Mouse (Mus musculus) kidney, adult 18-20 months (tissue): ENCODE measurements around the gene Rfwd3.
"Not testable (repeated sequence)": the region's sequence is repeated elsewhere in the genome, so short reads cannot be mapped to it uniquely, and the experiment has no call there.

ENCODE experiments used
- DNase-seq: peaks from one replicate; pipeline ENCODE4 v3.0.0; 2021

Gene Rfwd3

GRCm38 (mm10) chr8:111299821-111300568, at the start of gene Rfwd3:
Rfwd3 (minus strand) TSS chr8:111300222.
- DNase-seq, result peak; percentile 95

GRCm38 (mm10) chr8:111343225-111343624, 43.2 kb upstream of the Rfwd3 start:
- peak; percentile 86 for DNase-seq

DNA sequence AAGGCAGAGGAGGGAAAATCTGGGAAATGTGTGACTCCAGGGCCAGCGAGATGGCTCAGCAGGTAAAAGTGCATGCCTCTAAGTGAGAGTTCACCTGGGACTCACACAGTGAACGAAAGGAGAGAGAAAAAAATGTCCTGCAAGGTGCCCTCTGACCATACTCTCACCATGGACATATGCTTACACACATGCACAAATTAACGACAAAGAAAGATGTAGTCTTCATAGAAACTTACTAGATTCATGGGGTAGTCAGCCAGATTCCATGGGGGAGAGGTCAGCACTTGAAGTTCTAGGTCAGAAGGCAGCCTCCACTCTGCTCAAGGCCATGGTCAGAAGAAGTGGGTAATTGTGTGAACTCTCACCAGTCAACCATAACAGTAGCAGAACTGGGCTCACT, 40.2 kb upstream of the Rfwd3 start:
- DNase-seq, result no peak

- no peak for DNase-seq
Measured at GRCm38 (mm10) chr8:111338370-111339208, 38.6 kb upstream of the Rfwd3 start.

DNA sequence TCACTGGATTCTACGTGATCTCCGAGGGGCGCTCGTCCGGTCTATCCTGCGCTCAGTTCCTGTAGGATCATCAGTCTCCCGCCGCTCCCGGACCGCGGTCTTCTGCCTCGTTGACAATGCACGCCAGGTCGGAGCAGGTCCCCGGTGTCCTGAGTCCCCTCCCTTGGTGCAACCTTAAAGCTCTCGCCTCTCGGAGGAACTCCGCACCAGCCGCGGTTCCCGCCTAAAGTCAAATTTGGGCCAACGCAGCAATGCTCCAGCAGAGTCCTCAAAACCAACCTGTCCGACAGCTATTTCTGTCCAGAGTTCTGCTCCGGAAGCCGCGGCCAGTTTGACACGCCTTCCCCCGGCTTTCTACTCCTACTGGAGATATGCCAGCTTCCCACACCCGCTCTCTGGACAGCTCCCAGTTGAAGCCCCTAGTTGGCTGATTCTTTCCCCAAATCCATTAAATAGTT, 37.9 kb upstream of the Rfwd3 start, which contains the start of gene Mlkl:
Gene Mlkl, minus strand, starts transcription at position 288 of the 458 bp plus-strand sequence.
- peak; percentile 58 for DNase-seq

- peak; percentile 11 for DNase-seq
Measured at GRCm38 (mm10) chr8:111337311-111337889, 37.4 kb upstream of the Rfwd3 start.

- DNase-seq, result no peak
Measured at GRCm38 (mm10) chr8:111336692-111337091, 36.7 kb upstream of the Rfwd3 start.

DNA sequence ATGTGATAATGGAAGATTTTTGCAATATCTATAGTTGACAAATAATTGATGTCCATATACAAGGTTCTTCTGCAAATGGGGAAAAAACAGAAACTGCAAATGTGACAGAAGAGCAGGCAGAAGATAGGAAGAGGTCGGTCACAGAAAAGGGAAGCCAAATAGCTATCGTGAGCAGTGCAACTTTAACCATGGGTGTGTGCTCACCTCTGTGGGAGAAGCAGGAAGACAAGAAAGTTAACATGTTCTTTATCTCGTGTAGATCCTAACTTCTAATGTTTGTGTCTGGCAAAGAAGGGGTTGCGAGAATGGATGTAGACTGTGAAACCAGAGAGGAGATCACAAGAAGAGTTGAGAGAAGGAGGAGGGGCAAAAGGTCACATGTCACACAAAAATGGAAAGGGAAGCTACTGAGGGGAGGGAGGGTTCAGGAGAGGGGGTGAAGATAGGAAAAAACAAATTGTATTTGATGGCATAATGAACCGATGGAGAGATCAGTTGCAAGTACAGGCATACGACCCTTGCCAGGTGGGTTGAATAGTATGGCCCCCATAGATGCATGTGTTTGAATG, 25.3 kb upstream of the Rfwd3 start:
- no peak for DNase-seq

GRCm38 (mm10) chr8:111314729-111315128, 14.7 kb upstream of the Rfwd3 start:
- no peak for DNase-seq

GRCm38 (mm10) chr8:111313961-111314360, 13.9 kb upstream of the Rfwd3 start:
- not testable (repeated sequence) for DNase-seq

DNA sequence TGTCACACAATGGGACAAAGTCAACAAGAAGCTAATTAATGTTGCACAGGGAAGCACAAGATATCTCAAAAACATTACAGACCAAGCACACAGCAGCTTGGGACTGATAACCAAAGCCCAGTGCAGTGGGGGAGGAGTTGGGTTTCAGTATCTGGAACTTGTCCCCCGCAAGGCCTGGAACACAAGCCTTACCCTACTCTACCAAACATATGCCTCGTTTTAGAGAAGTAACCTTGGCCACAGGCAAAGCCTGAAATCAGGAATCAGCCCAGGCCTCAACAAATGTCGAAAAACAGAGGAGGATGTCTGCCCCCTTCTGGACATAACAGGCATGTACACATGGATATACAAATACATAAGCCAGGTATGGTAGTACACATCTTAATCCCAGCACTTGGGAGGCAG, 12.7 kb upstream of the Rfwd3 start:
- DNase-seq, result no peak

- DNase-seq, result not testable (repeated sequence)
Measured at GRCm38 (mm10) chr8:111310006-111310405, 10.0 kb upstream of the Rfwd3 start.

DNA sequence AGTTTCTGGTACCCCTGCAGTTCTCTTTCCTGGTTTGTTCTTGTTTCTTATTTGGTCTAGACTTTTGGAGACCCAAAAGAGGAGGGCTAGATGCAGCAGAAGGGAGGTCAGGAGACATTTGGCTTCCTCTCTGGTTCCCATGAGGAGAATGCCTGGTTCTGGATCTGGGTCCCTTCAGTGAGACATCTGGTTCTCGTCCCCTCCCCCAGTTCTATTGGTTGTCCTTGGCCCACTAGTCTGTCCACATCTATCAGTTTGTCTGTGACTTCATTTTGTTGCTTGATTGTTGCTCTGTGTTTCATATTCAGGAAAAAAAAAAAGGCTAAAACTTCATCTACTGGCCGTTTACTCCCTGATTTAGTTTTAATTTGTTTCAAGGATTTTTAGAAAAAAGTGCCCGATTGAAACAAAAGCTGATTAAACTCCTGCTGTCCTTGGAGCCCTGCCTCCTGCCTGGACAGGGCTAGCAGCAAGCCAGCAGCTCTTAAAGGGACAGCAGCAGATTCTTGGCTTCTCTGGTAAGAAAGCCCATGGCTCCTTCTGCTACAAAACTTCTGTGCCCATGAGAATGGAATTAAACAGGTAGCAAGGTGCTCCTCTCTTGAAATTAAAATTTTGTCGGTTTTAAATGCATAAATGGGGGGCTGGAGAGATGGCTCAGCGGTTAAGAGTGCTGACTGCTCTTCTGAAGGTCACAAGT, 5.2 kb upstream of the Rfwd3 start:
- no peak for DNase-seq

- DNase-seq, result no peak
Measured at GRCm38 (mm10) chr8:111304359-111304758, 4.3 kb upstream of the Rfwd3 start.

- DNase-seq, result not testable (repeated sequence)
Measured at GRCm38 (mm10) chr8:111303076-111303803, 3.2 kb upstream of the Rfwd3 start.

- no peak for DNase-seq
Measured at GRCm38 (mm10) chr8:111300597-111301546, 850 bp upstream of the Rfwd3 start.

GRCm38 (mm10) chr8:111299363-111299820, 630 bp downstream of the Rfwd3 start:
- peak; percentile 64 for DNase-seq

DNA sequence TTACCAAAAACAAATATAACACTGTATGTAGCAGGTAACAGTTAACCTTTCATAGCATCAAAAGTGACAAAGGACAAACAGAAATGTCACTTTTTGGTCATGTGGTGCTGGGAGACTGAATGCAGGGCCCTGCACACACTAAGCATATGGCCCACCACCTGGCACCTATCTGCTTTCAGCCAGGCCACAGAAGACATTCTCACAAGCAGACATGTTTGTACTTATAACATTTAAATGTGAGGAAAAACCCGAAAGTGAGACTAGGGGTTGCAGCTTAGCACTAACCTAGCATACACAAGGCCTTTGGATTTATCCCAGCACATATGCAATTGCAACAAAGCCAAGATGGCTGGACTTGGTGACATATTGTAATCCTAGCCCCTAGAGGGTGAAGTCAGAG, 2.0 kb downstream of the Rfwd3 start:
- DNase-seq, result no peak

DNA sequence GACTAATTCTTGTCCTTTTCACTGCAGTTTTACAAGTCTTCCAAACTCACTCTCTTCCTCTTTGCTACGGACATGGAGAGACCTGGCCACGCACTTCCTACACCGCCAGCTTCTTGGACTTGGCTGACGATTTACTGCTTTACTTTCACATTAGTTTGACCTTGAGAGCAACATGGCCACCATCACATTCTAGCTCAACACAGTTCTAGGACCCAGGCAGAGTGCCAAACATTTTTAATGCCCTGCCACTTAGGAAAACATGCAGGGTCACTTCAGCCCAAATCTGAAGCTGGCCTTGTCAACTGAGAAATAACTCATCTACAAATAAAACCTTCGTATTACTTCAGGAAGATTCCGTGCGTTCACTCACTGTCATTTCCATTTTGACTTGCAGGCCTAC, 8.3 kb downstream of the Rfwd3 start:
- DNase-seq, result peak; percentile 44

DNA sequence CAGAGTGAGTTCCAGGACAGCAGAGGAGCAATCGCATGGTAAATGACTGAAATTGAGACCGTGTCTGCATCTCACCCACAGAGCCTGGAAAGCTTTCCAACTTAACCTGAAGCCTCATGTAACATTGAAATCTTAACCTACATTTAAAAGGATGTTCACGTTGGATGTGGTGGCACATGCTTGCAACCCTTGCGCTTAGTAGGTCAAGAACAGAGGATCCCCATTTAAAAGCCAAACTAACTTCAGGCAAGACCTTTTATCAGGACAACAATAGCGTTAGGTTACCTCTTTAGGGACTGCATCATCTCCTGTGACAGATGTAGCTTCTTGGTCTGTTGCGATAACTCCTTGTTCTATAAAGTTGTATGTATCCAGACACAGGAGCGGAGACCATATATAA, 9.4 kb downstream of the Rfwd3 start:
- no peak for DNase-seq
